Mouse (Mus musculus): Measurements from ENCODE around the gene Gm45234. TPM values are rescaled to one million over a fixed set of nuclear protein-coding genes. Genes with fewer than 3 reads are reported as not detected.
"Not testable (repeated sequence)": the region's sequence is repeated elsewhere in the genome, so short reads cannot be mapped to it uniquely, and the experiment has no call there.

Gm45234 gene
- under 1 TPM in 1 of 2 experiments, not detected in 1; 0.71 TPM for total RNA-seq (2021)

GRCm38 (mm10) chr6:124755831-124756595 lies at the start of gene Gm45234, which contains the start of gene Atn1:
Gene Gm45234 (minus strand): TSS chr6:124756021.
Gene Atn1 (minus strand): TSS chr6:124756524.
- DNase-seq (ENCODE audit: extremely low spot score in 1 of 2, low spot score in 1 of 2), result peak; percentile 32 to 34

DNA sequence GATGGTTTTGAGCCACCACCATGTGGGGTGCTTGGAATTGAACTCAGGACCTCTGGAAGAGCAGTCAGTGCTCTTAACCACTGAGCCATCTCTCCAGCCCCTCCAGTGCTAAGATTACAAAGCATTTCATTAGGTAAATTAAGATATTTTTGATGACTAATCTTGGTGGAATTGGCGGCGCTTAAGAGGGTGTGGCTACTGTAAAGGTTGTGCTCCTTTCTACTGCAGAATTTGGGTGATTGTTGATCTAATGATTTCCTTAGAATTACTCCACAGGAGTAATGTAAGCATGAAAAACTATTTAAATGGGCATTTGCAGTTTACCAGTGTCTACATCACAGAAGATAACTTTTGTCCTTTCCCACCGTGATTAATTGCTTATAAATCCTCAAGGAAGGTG lies 48.5 kb upstream of the Gm45234 start:
- DNase-seq (ENCODE audit: extremely low spot score in 1 of 2, low spot score in 1 of 2), result no peak

GRCm38 (mm10) chr6:124803691-124804090 lies 47.9 kb upstream of the Gm45234 start:
- DNase-seq (ENCODE audit: extremely low spot score in 1 of 2, low spot score in 1 of 2), result not testable (repeated sequence)

- DNase-seq (ENCODE audit: extremely low spot score in 1 of 2, low spot score in 1 of 2), result no peak
Measured at GRCm38 (mm10) chr6:124803061-124803460, 47.2 kb upstream of the Gm45234 start.

- DNase-seq (ENCODE audit: extremely low spot score in 1 of 2, low spot score in 1 of 2), result not testable (repeated sequence)
Measured at GRCm38 (mm10) chr6:124802400-124802799, 46.6 kb upstream of the Gm45234 start.

- no peak for DNase-seq (ENCODE audit: extremely low spot score in 1 of 2, low spot score in 1 of 2)
Measured at GRCm38 (mm10) chr6:124796200-124796599, 40.4 kb upstream of the Gm45234 start.

DNA sequence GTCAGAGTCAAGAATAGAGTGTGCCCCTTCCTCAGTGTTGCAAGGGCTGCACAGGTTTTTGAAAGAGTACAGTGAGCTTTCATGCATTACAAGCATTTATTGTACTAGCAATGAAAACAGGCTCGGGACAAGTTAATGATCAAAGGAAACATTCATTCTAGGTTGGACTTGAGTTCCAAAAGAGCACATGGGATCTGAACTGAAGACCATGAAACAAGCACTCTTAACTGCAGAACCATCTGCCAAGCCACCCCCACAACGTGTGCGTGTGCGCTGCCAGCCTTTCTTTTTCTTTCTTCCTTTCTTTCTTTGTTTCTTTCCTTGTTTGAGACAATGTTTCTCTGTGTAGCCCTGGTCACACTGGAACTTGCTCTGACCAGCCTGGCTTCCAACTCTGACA lies 40.0 kb upstream of the Gm45234 start:
- no peak for DNase-seq (ENCODE audit: extremely low spot score in 1 of 2, low spot score in 1 of 2)

GRCm38 (mm10) chr6:124791911-124792310 lies 36.1 kb upstream of the Gm45234 start:
- no peak for DNase-seq (ENCODE audit: extremely low spot score in 1 of 2, low spot score in 1 of 2)

GRCm38 (mm10) chr6:124790121-124790520 lies 34.3 kb upstream of the Gm45234 start:
- DNase-seq (ENCODE audit: extremely low spot score in 1 of 2, low spot score in 1 of 2), result no peak

GRCm38 (mm10) chr6:124789519-124789918 lies 33.7 kb upstream of the Gm45234 start:
- no peak for DNase-seq (ENCODE audit: extremely low spot score in 1 of 2, low spot score in 1 of 2)

DNA sequence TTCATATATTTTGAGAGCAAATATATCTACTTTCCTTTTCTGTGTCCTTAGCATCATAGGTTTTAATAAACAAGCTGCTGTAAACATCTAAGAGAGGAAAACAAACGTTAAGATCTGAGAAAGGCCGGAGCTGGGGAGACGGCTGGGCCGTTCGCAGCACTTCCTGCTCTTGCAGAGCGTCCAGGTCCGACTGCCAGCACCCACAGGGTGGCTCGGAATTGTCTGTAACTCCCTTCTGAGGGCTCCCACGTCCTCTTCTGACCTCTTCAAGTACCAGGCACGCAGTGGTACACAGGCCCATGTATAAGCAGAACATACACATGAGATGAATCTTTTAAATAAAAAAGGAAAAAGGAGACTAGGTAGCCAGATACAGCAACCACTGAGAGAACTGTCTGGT lies 31.9 kb upstream of the Gm45234 start:
- no peak for DNase-seq (ENCODE audit: extremely low spot score in 1 of 2, low spot score in 1 of 2)

DNA sequence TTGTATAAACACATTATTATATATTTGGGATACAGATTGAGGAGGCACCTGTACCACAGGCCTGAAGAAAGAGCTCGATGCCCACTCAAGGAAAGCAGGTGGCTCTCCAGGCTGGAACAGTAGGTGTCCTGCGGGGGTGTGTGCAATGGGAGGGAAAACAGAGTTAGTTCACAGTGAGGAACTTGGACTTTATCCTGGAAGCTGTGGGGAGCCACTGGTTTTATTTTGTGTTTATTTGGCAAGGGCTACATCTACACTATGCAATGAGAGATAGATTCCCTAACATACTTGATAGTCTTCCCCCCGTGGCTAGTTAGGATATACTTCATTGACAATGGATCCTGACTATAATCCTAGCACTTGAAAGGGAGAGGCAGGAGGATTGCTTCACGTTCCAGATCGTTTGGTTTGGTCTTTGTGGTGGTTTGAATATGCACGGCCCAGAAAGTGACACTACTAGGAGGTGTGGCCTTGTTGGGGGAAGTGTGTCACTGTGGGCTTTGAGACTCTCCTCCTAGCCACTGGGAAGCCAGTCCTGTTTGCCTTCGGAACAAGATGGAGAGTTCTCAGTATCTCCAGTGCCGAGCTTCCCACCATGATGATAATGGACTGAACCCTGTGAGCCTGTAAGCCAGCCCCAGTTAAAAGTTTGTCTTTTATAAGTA lies 31.1 kb upstream of the Gm45234 start:
- DNase-seq (ENCODE audit: extremely low spot score in 1 of 2, low spot score in 1 of 2), result no peak

GRCm38 (mm10) chr6:124782436-124782835 lies 26.6 kb upstream of the Gm45234 start:
- no peak for DNase-seq (ENCODE audit: extremely low spot score in 1 of 2, low spot score in 1 of 2)

- no peak for DNase-seq (ENCODE audit: extremely low spot score in 1 of 2, low spot score in 1 of 2)
Measured at GRCm38 (mm10) chr6:124780917-124781316, 25.1 kb upstream of the Gm45234 start.

DNA sequence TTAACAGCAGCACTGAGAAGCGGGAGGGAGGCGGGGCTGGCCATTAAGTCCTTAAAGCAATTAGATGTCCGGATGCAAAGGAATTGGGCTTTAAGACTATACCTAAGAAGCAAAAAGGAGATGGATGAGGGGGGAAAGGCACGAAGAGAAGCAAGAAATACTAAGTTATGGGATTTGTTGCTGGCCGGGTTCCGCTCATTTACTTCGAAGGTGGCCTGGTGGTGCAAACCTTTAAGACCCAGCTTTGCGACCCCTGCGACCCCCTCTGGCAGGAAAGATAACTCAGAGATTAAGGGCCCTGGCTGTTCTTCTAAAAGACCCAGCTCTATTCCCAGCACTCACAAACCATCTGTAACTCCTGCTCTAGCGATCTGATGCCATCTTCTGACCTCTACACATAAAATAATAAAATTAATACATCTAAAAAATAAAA lies 24.2 kb upstream of the Gm45234 start:
- no peak for DNase-seq (ENCODE audit: extremely low spot score in 1 of 2, low spot score in 1 of 2)

DNA sequence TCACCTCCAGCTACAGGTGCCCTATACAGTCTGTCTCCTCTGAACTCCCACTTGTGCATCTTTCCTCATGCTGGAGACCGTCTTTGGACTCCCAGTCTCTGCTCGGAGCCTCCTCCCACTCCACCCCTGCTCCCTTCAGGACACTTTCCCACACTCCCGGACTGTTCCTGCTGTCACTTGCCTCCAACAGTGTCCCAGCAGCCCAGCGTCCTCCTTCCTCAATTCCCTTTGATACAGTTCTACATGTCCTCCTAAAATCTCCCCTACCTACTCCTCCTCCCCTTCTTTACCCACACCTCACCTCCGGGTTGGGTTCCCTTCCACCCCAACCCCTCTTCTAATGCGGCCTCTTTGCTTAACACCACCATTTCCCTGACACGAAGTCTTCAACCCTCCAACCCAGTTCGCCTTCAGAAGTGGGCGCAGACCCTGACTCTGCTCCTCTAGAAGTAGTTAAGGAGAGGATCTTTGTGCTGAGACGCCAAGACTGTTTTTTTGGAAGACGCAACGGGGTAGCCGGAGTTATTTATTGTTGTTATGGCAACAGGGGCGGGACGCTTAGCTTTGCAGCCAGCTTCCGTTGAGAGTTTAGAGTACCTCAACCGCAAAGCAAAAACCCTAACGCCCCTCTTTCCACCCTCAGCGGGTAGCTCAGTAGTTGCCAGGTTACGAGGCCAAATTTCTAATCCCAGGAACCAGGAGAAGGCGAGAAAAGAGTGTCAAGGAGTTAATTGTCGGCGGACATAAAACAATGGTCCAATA lies 23.6 kb upstream of the Gm45234 start, which contains the start of gene Lrrc23:
Lrrc23 (minus strand) TSS at position 506 of the 762 bp plus-strand sequence.
- DNase-seq (ENCODE audit: extremely low spot score in 1 of 2, low spot score in 1 of 2), result no peak

- DNase-seq (ENCODE audit: extremely low spot score in 1 of 2, low spot score in 1 of 2), result no peak
Measured at GRCm38 (mm10) chr6:124770511-124770910, 14.7 kb upstream of the Gm45234 start.

- no peak for DNase-seq (ENCODE audit: extremely low spot score in 1 of 2, low spot score in 1 of 2)
Measured at GRCm38 (mm10) chr6:124770013-124770412, 14.2 kb upstream of the Gm45234 start.

- peak; percentile 69 to 72 for DNase-seq (ENCODE audit: extremely low spot score in 1 of 2, low spot score in 1 of 2)
Measured at GRCm38 (mm10) chr6:124769101-124769765, 13.4 kb upstream of the Gm45234 start, which contains the start of gene Eno2. Gene Eno2 (minus strand): TSS chr6:124769673.

GRCm38 (mm10) chr6:124768704-124769044 lies 12.9 kb upstream of the Gm45234 start:
- no peak for DNase-seq (ENCODE audit: extremely low spot score in 1 of 2, low spot score in 1 of 2)
